Mouse (Mus musculus) cerebellum, adult 9-11 months (tissue): Measurements from ENCODE around the gene Adipor1.
A peak's percentile ranks its signal among the peaks of the same experiment; 100 is the strongest.

ENCODE experiments used
- DNase-seq: peaks from one replicate; pipeline ENCODE4 v3.0.0; 2022

The Adipor1 gene

GRCm38 (mm10) chr1:134415168-134415831 is at the start of gene Adipor1:
TSS of gene Adipor1 (plus strand) at chr1:134415378.
- DNase-seq = peak; percentile 98

- DNase-seq = no peak
These were observed 49.7 kb upstream of the Adipor1 start for GRCm38 (mm10) chr1:134365491-134365890.

GRCm38 (mm10) chr1:134368777-134369337 is 46.3 kb upstream of the Adipor1 start:
- no peak for DNase-seq

GRCm38 (mm10) chr1:134374124-134374523 is 41.1 kb upstream of the Adipor1 start:
- DNase-seq = no peak

GRCm38 (mm10) chr1:134381051-134381450 is 34.1 kb upstream of the Adipor1 start:
- no peak for DNase-seq

GRCm38 (mm10) chr1:134381795-134382625 is 33.2 kb upstream of the Adipor1 start:
- no peak for DNase-seq

- DNase-seq = no peak
These were observed 30.6 kb upstream of the Adipor1 start for GRCm38 (mm10) chr1:134384581-134384980.

- no peak for DNase-seq
These were observed 30.0 kb upstream of the Adipor1 start for GRCm38 (mm10) chr1:134385176-134385575.

GRCm38 (mm10) chr1:134385666-134386065 is 29.5 kb upstream of the Adipor1 start, which contains the start of gene 4933406M09Rik:
TSS of gene 4933406M09Rik (plus strand) at chr1:134385940.
- no peak for DNase-seq

- no peak for DNase-seq
These were observed 21.4 kb upstream of the Adipor1 start for GRCm38 (mm10) chr1:134393827-134394226.

- DNase-seq = no peak
These were observed 17.0 kb upstream of the Adipor1 start for GRCm38 (mm10) chr1:134398210-134398609.

GRCm38 (mm10) chr1:134399735-134400134 is 15.4 kb upstream of the Adipor1 start:
- DNase-seq = no peak

GRCm38 (mm10) chr1:134405509-134406413 is 9.4 kb upstream of the Adipor1 start, which contains the start of gene Cyb5r1:
TSS of gene Cyb5r1 (plus strand) at chr1:134405559.
- peak; percentile 75 for DNase-seq

- no peak for DNase-seq
These were observed 8.8 kb upstream of the Adipor1 start for GRCm38 (mm10) chr1:134406414-134406771.

GRCm38 (mm10) chr1:134408080-134408479 is 7.1 kb upstream of the Adipor1 start:
- no peak for DNase-seq

- no peak for DNase-seq
These were observed 3.2 kb upstream of the Adipor1 start for GRCm38 (mm10) chr1:134411706-134412629.

- peak; percentile 11 for DNase-seq
These were observed 1.1 kb upstream of the Adipor1 start for GRCm38 (mm10) chr1:134414038-134414437.

- no peak for DNase-seq
These were observed 544 bp upstream of the Adipor1 start for GRCm38 (mm10) chr1:134414501-134415167.

- no peak for DNase-seq
These were observed 3.3 kb downstream of the Adipor1 start for GRCm38 (mm10) chr1:134418414-134418975.

GRCm38 (mm10) chr1:134419176-134419575 is 4.0 kb downstream of the Adipor1 start:
- DNase-seq = no peak
